Mouse (Mus musculus) heart, embryonic 11.5 days (tissue): Measurements from ENCODE around the gene Trim65. TPM values are rescaled to one million over a fixed set of nuclear protein-coding genes. Genes with fewer than 3 reads are reported as not detected.
A peak's percentile ranks its signal among the peaks of the same experiment; 100 is the strongest.

Source experiments
- ATAC-seq: fragments of 200-750 bp; cut with Nextera tagmentation; replicated peaks from 2 replicates; pipeline ENCODE4 v1.8.0; 2017; ENCODE audit warnings: moderate library complexity; ENCODE audit not compliant: insufficient number of reproducible peaks, low FRiP score, low TSS enrichment
- H3K27ac ChIP-seq: fragments of 300-500 bp; sonication (generic); 2 replicates; pipeline ENCODE4 v1.5.1; 2014; ENCODE audit warnings: mild to moderate bottlenecking, low read depth, low read length
- H3K27me3 ChIP-seq: fragments of 300-500 bp; sonication (generic); 2 replicates; pipeline ENCODE4 v1.6.1; 2014; ENCODE audit warnings: mild to moderate bottlenecking, low read length, mixed read lengths; ENCODE audit not compliant: control insufficient read depth, insufficient read depth
- H3K36me3 ChIP-seq: fragments of 300-500 bp; sonication (generic); 2 replicates; pipeline ENCODE4 v1.6.1; 2014; ENCODE audit warnings: mild to moderate bottlenecking, low read length, moderate library complexity, mixed read lengths; ENCODE audit not compliant: control insufficient read depth, insufficient read depth
- H3K4me1 ChIP-seq: fragments of 300-500 bp; sonication (generic); 2 replicates; pipeline ENCODE4 v1.6.1; 2014; ENCODE audit warnings: low read length; ENCODE audit not compliant: control insufficient read depth, insufficient read depth
- H3K4me2 ChIP-seq: fragments of 300-500 bp; sonication (generic); 2 replicates; pipeline ENCODE4 v1.6.1; 2014; ENCODE audit warnings: mild to moderate bottlenecking, moderate library complexity
- H3K4me3 ChIP-seq: fragments of 300-500 bp; sonication (generic); 2 replicates; pipeline ENCODE4 v1.5.1; 2014; ENCODE audit warnings: low read depth, low read length
- H3K9ac ChIP-seq: fragments of 300-500 bp; sonication (generic); 2 replicates; pipeline ENCODE4 v1.6.1; 2014; ENCODE audit warnings: mild to moderate bottlenecking, low read depth, low read length, moderate library complexity
- H3K9me3 ChIP-seq: fragments of 300-500 bp; sonication (generic); replicated peaks from 2 replicates; pipeline ENCODE4 v1.6.1; 2016; ENCODE audit warnings: low read length; ENCODE audit not compliant: control insufficient read depth
- WGBS: fragments of 180-500 bp; shearing (Covaris S2); extraction: QIAGEN DNeasy Blood & Tissue Kit; methylation state at CpG from one replicate; pipeline ENCODE4 v1.1.7; 2014; ENCODE audit not compliant: insufficient replicate concordance; 5-methylcytosine and 5-hydroxymethylcytosine counted together
- polyA plus RNA-seq: library from polyadenylated mRNA; unstranded; fragments of >200 nt; fragmentation: Nextera tagmentation; extraction: Ambion mirVana; gene quantifications from 2 replicates; pipeline ENCODE4 v1.2.1, GENCODE M21; 2014

Gene Trim65
- polyA plus RNA-seq, result 3.9 and 4.5 TPM in 2 replicates

DNA sequence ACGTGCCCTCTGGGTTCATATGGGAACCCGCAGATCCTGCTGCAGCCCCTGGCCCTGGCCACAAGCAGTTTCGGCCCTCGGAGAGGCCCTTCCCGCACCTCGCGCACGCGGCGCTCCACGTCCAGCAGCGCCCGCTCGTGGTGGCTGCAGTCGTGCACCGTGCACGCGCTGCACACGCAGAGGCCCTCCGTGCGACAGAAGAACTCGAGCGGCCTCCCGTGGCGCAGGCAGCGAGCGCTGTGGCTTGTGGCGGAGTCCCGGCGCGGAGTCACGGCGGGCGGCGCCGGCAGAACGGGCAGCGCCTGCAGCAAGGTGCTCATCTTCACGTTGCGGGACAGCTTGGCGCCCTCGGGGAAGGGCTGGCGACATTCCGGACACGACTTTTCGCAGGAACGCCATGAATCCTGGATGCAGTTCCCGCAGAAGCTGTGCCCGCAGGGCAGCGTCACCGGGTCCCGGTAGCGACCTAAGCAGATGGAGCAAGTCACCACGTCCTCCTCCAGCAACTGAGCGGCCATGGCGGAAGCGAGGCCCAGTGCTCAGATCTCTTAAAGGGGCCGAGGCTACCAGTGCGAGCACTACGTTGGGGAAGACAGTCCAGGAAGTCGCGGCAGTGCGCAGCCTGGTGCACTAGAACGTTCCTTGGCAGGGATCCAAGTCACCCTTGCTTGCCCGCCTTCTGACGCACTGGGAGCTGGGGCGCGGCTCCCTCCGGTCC is at the start of gene Trim65:
Gene Trim65 (minus strand): TSS at position 641 of the 718 bp plus-strand sequence.
- WGBS, result under 1% methylated on average over 69 of the region's 69 CpGs
- H3K4me2 ChIP-seq, result peak within 1 kb of the TSS; percentile 72
- peaks cover 9% of the 10 kb centered on the region; the same call in 1 of the 2 replicates for H3K36me3 ChIP-seq
- ATAC-seq, result peak; percentile 73
- no peaks in the 10 kb centered on the region for H3K27me3 ChIP-seq
- peak within 1 kb of the TSS; percentile 57 for H3K4me3 ChIP-seq
- peaks cover 27% of the 10 kb centered on the region for H3K4me1 ChIP-seq
- H3K9me3 ChIP-seq, result 0 out of 2 replicates have a peak, but pooled peaks cover 2% of the 10 kb centered on the region
- H3K27ac ChIP-seq, result peak within 1 kb of the TSS; percentile 88
- H3K9ac ChIP-seq, result peak within 1 kb of the TSS; percentile 82

- Histone ChIP-seq H3K9me3 (no peaks in the 10 kb centered on the region), H3K27ac (no peak overlapping the region), H3K4me2 (no peak overlapping the region), H3K4me1 (no peaks in the 10 kb centered on the region), H3K27me3 (no peaks in the 10 kb centered on the region), H3K9ac (no peak overlapping the region), H3K4me3 (no peak overlapping the region), H3K36me3 (peaks cover 34% of the 10 kb centered on the region)
- ATAC-seq, result no peak
- WGBS, result 89% methylated on average over 20 of the region's 20 CpGs
Measured at GRCm38 (mm10) chr11:116178411-116179121, 47.6 kb upstream of the Trim65 start.

- Histone ChIP-seq H3K27me3 (no peaks in the 10 kb centered on the region), H3K9ac (no peak overlapping the region), H3K36me3 (peaks cover 38% of the 10 kb centered on the region), H3K4me1 (no peaks in the 10 kb centered on the region), H3K4me3 (no peak overlapping the region), H3K4me2 (no peak overlapping the region), H3K9me3 (no peaks in the 10 kb centered on the region), H3K27ac (no peak overlapping the region)
- 88% methylated on average over 7 of the region's 7 CpGs for WGBS
- ATAC-seq, result no peak
Measured at GRCm38 (mm10) chr11:116176010-116176409, 45.1 kb upstream of the Trim65 start.

GRCm38 (mm10) chr11:116174775-116175448 is 44.0 kb upstream of the Trim65 start:
- Histone ChIP-seq H3K27me3 (no peaks in the 10 kb centered on the region), H3K9ac (no peak overlapping the region), H3K4me1 (no peaks in the 10 kb centered on the region), H3K4me3 (no peak overlapping the region), H3K4me2 (no peak overlapping the region), H3K36me3 (peaks cover 33% of the 10 kb centered on the region), H3K27ac (no peak overlapping the region), H3K9me3 (no peaks in the 10 kb centered on the region)
- 88% methylated on average over 22 of the region's 22 CpGs for WGBS
- no peak for ATAC-seq

GRCm38 (mm10) chr11:116171959-116172358 is 41.0 kb upstream of the Trim65 start:
- no peak overlapping the region for H3K4me2 ChIP-seq
- no peaks in the 10 kb centered on the region for H3K4me1 ChIP-seq
- no peak overlapping the region for H3K9ac ChIP-seq
- H3K4me3 ChIP-seq, result no peak overlapping the region
- peaks cover 23% of the 10 kb centered on the region for H3K36me3 ChIP-seq
- WGBS, result 81% methylated on average over 2 of the region's 2 CpGs
- H3K9me3 ChIP-seq, result no peaks in the 10 kb centered on the region
- H3K27ac ChIP-seq, result no peak overlapping the region
- no peaks in the 10 kb centered on the region for H3K27me3 ChIP-seq
- ATAC-seq, result no peak

- Histone ChIP-seq H3K9ac (no peak overlapping the region), H3K4me3 (no peak overlapping the region), H3K4me1 (0 out of 2 replicates have a peak, but pooled peaks cover 5% of the 10 kb centered on the region), H3K4me2 (no peak overlapping the region), H3K27ac (no peak overlapping the region), H3K9me3 (no peaks in the 10 kb centered on the region), H3K36me3 (peaks cover 21% of the 10 kb centered on the region), H3K27me3 (no peaks in the 10 kb centered on the region)
- no peak for ATAC-seq
- WGBS, result 72% methylated on average over 5 of the region's 5 CpGs
Measured at GRCm38 (mm10) chr11:116170003-116170800, 39.3 kb upstream of the Trim65 start.

DNA sequence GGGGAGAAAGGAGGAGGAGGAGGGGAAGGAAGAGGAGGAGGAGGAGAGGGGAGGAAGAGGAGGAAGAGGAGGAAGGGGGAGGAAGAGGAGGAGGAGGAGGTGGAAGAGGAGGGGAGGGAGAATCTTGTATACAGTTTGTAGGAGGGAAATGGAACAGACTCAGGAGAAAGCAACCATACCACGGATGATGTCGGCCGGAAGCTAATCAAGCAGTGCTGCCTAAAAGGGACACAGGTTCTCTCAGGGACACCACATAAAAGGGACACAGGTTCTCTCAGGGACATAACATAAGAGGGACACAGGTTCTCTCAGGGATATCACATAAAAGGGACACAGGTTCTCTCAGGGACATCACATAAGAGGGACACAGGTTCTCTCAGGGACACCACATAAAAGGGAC is 38.3 kb upstream of the Trim65 start:
- ATAC-seq, result no peak
- H3K27me3 ChIP-seq, result no peaks in the 10 kb centered on the region
- WGBS, result 79% methylated on average over 3 of the region's 3 CpGs

More for the DNA sequence above, 38.3 kb upstream of the Trim65 start:
- Histone ChIP-seq H3K4me1 (0 out of 2 replicates have a peak, but pooled peaks cover 5% of the 10 kb centered on the region), H3K9me3 (no peaks in the 10 kb centered on the region), H3K4me3 (no peak overlapping the region), H3K4me2 (no peak overlapping the region), H3K9ac (no peak overlapping the region), H3K27ac (no peak overlapping the region), H3K36me3 (peaks cover 14% of the 10 kb centered on the region)
